Mouse (Mus musculus) left cerebral cortex, postnatal 36 days (tissue): ENCODE measurements around the gene Mdga2. TPM values are rescaled to one million over a fixed set of nuclear protein-coding genes. Genes with fewer than 3 reads are reported as not detected.

ENCODE experiments used
- DNase-seq, 2 experiments: peaks; one replicate each; pipeline ENCODE4 v3.0.0; 2021 to 2022; ENCODE audit warnings: low spot score in 2 of 2, mixed read lengths in 1 of 2
- intact Hi-C: fragments of 180-260 bp; cut with DNase I; formaldehyde crosslinking; loops from one replicate; pipeline ENCODE4 v1.15.1; 2025
- total RNA-seq, 2 experiments: library from RNA; stranded (reverse); gene quantifications; 2 replicates each; pipeline ENCODE4 v1.2.3; 2021

Mdga2 gene
- total RNA-seq, 2 experiments from 2014 or later: 49.1 to 72.1 TPM

DNA sequence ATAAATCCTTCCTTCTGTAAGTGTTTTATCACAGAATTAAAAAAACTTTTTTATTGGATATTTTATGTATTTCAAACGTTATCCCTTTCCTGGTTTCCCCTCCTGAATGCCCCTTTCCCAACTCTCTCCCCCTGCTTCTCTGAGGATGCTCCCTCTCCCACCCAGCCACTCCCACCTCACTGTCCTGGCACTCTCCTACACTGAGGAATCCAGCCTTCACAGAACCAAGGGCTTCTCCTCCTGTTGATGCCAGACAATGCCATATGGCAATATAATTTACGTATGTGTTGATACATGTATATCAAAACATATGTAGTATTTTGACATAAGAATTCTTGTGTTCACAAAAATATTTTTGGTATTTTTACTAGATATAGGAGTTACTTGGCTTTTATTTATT, 779.0 kb downstream of the Mdga2 start:
- no peak for DNase-seq
- intact Hi-C loops: no loop called here
